Mouse (Mus musculus) forebrain, postnatal 0 days (tissue): Measurements from ENCODE around the gene Milr1. TPM values are rescaled to one million over a fixed set of nuclear protein-coding genes. Genes with fewer than 3 reads are reported as not detected.

Source experiments
- ATAC-seq: fragments of 200-750 bp; cut with Nextera tagmentation; 2 replicates; pipeline ENCODE4 v1.8.0; 2017; ENCODE audit warnings: mild to moderate bottlenecking, moderate library complexity
- DNase-seq: peaks from one replicate; pipeline ENCODE4 v3.0.0-alpha.2; 2015
- H3K27ac ChIP-seq: fragments of 300-500 bp; sonication (generic); 2 replicates; pipeline ENCODE4 v1.5.1; 2014; ENCODE audit warnings: low read depth, mild to moderate bottlenecking, antibody characterized with exemption, low read length, moderate library complexity, mixed read lengths
- H3K27me3 ChIP-seq: fragments of 300-500 bp; sonication (generic); 2 replicates; pipeline ENCODE4 v1.6.1; 2014; ENCODE audit warnings: mild to moderate bottlenecking, low read length, mixed read lengths; ENCODE audit not compliant: insufficient read depth
- H3K36me3 ChIP-seq: fragments of 300-500 bp; sonication (generic); 2 replicates; pipeline ENCODE4 v1.6.1; 2014; ENCODE audit warnings: mild to moderate bottlenecking, moderate library complexity; ENCODE audit not compliant: insufficient read depth
- H3K4me1 ChIP-seq: fragments of 300-500 bp; sonication (generic); 2 replicates; pipeline ENCODE4 v1.6.1; 2014; ENCODE audit warnings: antibody characterized with exemption; ENCODE audit not compliant: insufficient read depth
- H3K4me2 ChIP-seq: fragments of 300-500 bp; sonication (generic); 2 replicates; pipeline ENCODE4 v1.6.1; 2014; ENCODE audit warnings: low read depth, mild to moderate bottlenecking, moderate library complexity
- H3K4me3 ChIP-seq: fragments of 300-500 bp; sonication (generic); 2 replicates; pipeline ENCODE4 v1.5.1; 2014; ENCODE audit warnings: low read depth, low read length, mixed read lengths
- H3K9ac ChIP-seq: fragments of 300-500 bp; sonication (generic); 2 replicates; pipeline ENCODE4 v1.6.1; 2014; ENCODE audit warnings: mild to moderate bottlenecking
- H3K9me3 ChIP-seq: fragments of 300-500 bp; sonication (generic); 2 replicates; pipeline ENCODE4 v1.6.1; 2016; ENCODE audit warnings: low read length
- CTCF ChIP-seq: sonication (generic); IDR thresholded peaks from 2 replicates; pipeline ENCODE4 v1.5.1; 2016; ENCODE audit warnings: antibody characterized with exemption, control low read depth, low read depth
- WGBS: fragments of 180-500 bp; shearing (Covaris S2); extraction: QIAGEN DNeasy Blood & Tissue Kit; methylation state at CpG from one replicate; pipeline ENCODE4 v1.1.7; 2014; 5-methylcytosine and 5-hydroxymethylcytosine counted together
- polyA plus RNA-seq: library from polyadenylated mRNA; unstranded; fragments of >200 nt; fragmentation: Nextera tagmentation; extraction: Ambion mirVana; gene quantifications from 2 replicates; pipeline ENCODE4 v1.2.1, GENCODE M21; 2015
- total RNA-seq: library from RNA; depleted of rRNA; stranded (reverse); fragments of >200 nt; gene quantifications from 2 replicates; pipeline ENCODE4 v1.2.3, GENCODE M21; 2014

The Milr1 gene
- total and polyA plus RNA-seq, 2 experiments from 2014 or later, result 1.0 TPM; not detected in 1

GRCm38 (mm10) chr11:106707866-106708265 lies 43.2 kb upstream of the Milr1 start:
- Histone ChIP-seq H3K4me2 (no peak overlapping the region), H3K27me3 (no peaks in the 10 kb centered on the region), H3K4me3 (no peak overlapping the region), H3K27ac (no peak overlapping the region), H3K36me3 (no peaks in the 10 kb centered on the region), H3K9ac (no peak overlapping the region), H3K9me3 (no peaks in the 10 kb centered on the region), H3K4me1 (no peaks in the 10 kb centered on the region)
- DNase-seq, result no peak
- no peak for ATAC-seq
- WGBS, result 84% methylated on average over 3 of the region's 3 CpGs
- no peak for TF ChIP-seq CTCF

DNA sequence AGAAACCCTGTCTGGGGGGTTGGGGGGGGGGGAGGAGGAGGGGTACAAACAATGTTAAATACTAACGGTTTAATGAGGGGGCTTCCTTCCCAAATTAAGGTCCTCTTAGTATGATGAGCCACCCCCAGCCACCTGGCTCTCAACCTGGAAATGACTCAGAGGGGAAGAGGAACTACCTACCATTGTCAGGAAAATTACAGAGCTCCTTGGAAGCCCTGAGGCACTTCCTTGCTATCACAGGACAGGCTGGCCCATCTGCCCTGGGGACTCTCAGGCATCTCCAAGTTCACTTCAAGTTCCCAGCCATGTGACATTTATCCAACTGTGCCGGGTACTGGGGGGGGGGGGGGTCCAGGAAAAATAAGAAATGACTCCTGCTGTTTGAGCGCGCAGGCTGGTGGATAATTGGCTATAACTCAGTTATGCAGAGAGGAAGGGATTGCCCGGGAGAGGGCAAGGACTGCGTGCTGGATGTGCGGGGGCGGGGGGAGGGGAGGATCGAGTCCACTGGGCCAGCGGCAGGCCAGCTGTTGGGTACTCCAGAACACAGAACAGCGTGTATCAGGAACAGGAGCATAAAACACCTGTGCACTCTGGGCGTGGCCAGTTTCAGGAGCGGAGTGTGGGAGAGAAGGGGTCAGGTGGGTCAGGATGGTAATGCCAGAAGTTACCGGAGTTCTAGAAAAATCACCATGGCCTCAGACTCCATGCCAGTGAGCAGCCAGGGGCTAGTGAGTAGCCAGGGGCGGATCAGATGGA lies 41.6 kb upstream of the Milr1 start:
- Histone ChIP-seq H3K9ac (no peak overlapping the region), H3K9me3 (no peaks in the 10 kb centered on the region), H3K4me1 (no peaks in the 10 kb centered on the region), H3K4me2 (no peak overlapping the region), H3K4me3 (no peak overlapping the region), H3K27ac (no peak overlapping the region), H3K36me3 (no peaks in the 10 kb centered on the region), H3K27me3 (no peaks in the 10 kb centered on the region)
- TF ChIP-seq CTCF, result no peak
- 42% methylated on average over 15 of the region's 15 CpGs for WGBS
- no peak for DNase-seq
- ATAC-seq, result no peak

GRCm38 (mm10) chr11:106710789-106711188 lies 40.2 kb upstream of the Milr1 start:
- no peaks in the 10 kb centered on the region for H3K36me3 ChIP-seq
- H3K27ac ChIP-seq, result no peak overlapping the region
- H3K9me3 ChIP-seq, result no peaks in the 10 kb centered on the region
- DNase-seq (no peak), ATAC-seq (no peak)
- H3K27me3 ChIP-seq, result no peaks in the 10 kb centered on the region
- no peaks in the 10 kb centered on the region for H3K4me1 ChIP-seq
- H3K4me3 ChIP-seq, result no peak overlapping the region
- H3K9ac ChIP-seq, result no peak overlapping the region
- TF ChIP-seq CTCF, result no peak
- 73% methylated on average over 5 of the region's 5 CpGs for WGBS
- H3K4me2 ChIP-seq, result no peak overlapping the region

DNA sequence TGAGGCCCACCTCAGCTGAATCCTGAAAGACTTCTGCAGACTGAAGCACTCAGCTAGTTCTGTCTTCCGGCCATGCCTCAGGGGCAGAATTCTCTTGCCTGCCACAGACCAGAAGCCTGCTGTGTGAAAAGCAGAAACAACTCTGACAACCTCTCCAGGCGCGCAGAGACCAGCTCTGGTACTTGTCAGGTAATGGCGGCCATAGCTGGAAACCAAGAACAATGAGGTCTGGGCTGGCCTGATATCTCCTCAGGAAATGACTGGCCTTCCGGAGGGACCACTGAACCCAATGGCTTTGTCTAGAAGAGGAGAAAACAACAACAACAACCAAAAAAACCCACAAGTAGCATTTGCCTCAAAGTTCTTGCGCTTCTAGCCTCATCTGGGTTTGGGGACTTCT lies 36.0 kb upstream of the Milr1 start:
- no peaks in the 10 kb centered on the region for H3K27me3 ChIP-seq
- ATAC-seq, result no peak

DNA sequence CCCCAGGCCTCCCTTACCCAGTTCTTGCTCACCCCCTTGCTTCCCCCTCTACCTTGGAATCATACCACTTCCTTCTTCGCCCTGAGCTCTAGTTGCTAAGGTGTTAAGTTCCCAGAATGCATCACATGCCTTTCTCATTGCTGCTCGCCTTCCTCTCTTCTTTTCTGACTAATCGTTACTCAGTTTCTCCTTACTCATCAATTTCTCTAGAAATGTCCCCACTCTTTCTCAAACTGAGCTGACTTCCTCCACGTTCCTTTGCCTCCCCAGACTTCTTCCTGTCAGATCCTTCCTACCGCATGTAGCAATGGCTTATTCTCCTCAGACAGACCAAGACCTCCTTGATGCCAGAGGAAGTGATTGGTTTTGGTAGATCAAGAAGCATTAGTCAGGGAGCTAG lies 34.5 kb upstream of the Milr1 start:
- TF ChIP-seq CTCF, result no peak
- H3K4me2 ChIP-seq, result no peak overlapping the region
- no peak overlapping the region for H3K27ac ChIP-seq
- no peak for ATAC-seq
- H3K4me1 ChIP-seq, result no peaks in the 10 kb centered on the region
- no peak overlapping the region for H3K9ac ChIP-seq
- 85% methylated on average over 5 of the region's 5 CpGs for WGBS
- no peak for DNase-seq
- no peaks in the 10 kb centered on the region for H3K27me3 ChIP-seq
- H3K4me3 ChIP-seq, result no peak overlapping the region
- no peaks in the 10 kb centered on the region for H3K9me3 ChIP-seq
- no peaks in the 10 kb centered on the region for H3K36me3 ChIP-seq

More for the DNA sequence above, 36.0 kb upstream of the Milr1 start:
- Histone ChIP-seq H3K4me1 (no peaks in the 10 kb centered on the region), H3K9me3 (no peaks in the 10 kb centered on the region), H3K4me2 (no peak overlapping the region), H3K36me3 (no peaks in the 10 kb centered on the region), H3K9ac (no peak overlapping the region), H3K4me3 (no peak overlapping the region), H3K27ac (no peak overlapping the region)
- DNase-seq, result no peak
- 85% methylated on average over 6 of the region's 6 CpGs for WGBS
- TF ChIP-seq CTCF, result no peak

DNA sequence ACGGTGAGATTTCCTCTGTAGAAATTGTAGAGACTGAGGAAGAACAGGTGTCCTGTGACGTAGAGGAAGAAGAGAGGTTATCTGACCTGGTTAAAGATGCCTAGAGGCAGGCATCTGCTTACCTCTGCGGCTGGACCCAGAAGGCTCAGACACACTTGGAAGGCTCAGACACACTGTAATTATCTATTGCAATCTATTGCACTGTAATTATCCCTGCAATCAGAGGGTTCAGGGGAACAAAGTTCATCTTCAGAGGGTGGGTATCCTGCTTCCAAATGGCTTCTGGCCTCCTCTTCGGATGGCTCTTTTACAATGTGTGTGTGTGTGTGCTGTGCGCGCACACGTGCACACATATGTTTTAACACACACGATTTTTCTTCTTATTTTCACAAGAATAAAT lies 30.6 kb upstream of the Milr1 start:
- ATAC-seq (no peak), DNase-seq (no peak)
- Histone ChIP-seq H3K27me3 (no peaks in the 10 kb centered on the region), H3K9me3 (no peaks in the 10 kb centered on the region), H3K9ac (no peak overlapping the region), H3K36me3 (no peaks in the 10 kb centered on the region), H3K27ac (no peak overlapping the region), H3K4me1 (no peaks in the 10 kb centered on the region), H3K4me3 (no peak overlapping the region), H3K4me2 (no peak overlapping the region)
- WGBS, result 87% methylated on average over 8 of the region's 8 CpGs
- TF ChIP-seq CTCF, result no peak

GRCm38 (mm10) chr11:106722831-106723361 lies 28.1 kb upstream of the Milr1 start:
- no peak for DNase-seq
- no peak for ATAC-seq
- Histone ChIP-seq H3K9ac (no peak overlapping the region), H3K27ac (no peak overlapping the region), H3K9me3 (no peaks in the 10 kb centered on the region), H3K4me1 (no peaks in the 10 kb centered on the region), H3K4me3 (no peak overlapping the region), H3K27me3 (no peaks in the 10 kb centered on the region), H3K4me2 (no peak overlapping the region), H3K36me3 (no peaks in the 10 kb centered on the region)
- TF ChIP-seq CTCF, result no peak
- 40% methylated on average over 7 of the region's 7 CpGs for WGBS
